Comparison of ENCODE assay signal across 15 mouse cellular contexts in the genomic region with DNA sequence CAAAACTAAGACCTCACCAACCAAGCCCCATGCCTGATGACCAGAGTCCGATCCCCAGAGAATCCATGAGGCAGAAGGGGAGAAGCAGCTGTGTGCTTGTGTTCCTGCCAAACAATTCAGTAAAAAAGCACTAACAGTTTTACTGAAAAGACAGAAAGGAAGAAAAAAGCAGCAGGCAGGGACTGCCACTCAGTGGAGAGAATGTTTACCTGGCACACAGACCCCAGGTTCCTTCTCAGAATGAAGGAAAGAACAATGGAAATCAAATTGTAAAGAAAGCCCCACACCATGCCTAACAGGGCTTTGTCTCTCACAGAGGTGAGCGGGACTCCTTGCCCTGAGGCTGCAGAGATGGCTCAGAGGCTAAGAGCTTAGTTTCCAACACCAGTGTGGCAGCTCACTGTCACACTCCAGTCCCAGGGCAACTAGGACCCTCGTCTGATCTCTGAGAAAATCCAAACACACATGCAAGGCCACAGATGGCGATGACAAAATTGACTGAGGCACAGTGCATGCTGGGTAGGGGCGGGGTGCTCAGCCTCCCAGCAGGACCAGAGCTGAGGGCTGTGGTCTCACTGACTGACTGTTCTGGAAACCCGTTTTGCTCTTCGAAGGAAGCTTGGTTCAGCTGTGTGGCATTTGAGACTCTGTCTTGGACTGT. TPM values are rescaled to one million over a fixed set of nuclear protein-coding genes. Genes with fewer than 3 reads are reported as not detected.
DNase-seq lines count a peak whose midpoint lies in the region; ATAC-seq and TF ChIP-seq lines count a peak whose summit lies in the region.
"Had no signal": no experiment of that assay in that cellular context is flagged by ENCODE, and none has a peak within 500 bp of the region (broad histone marks: within the 10 kb centered on the region; RNA-seq: fewer than 3 reads in every experiment).

No protein-coding gene starts in this region.

- no peak for ATAC-seq in hindbrain, embryonic 15.5 days (ENCODE audit: low FRiP score, low read depth)
- ATAC-seq: intestine, postnatal 0 days had no signal

- H3K9me3 ChIP-seq in hindbrain, embryonic 15.5 days: no peaks in the 10 kb centered on the region
- H3K9me3 ChIP-seq: heart, embryonic 15.5 days; liver, embryonic 13.5 days; megakaryocyte, embryonic 14.5 days had no signal

- H3K4me1 ChIP-seq in hindbrain, embryonic 15.5 days (replicated peaks): peaks cover 7% of the 10 kb centered on the region; the same call in 1 of the 2 replicates
- H3K4me1 ChIP-seq: heart, embryonic 15.5 days; liver, embryonic 13.5 days had no signal

- TF ChIP-seq CTCF in gastrocnemius, adult 2 months (IDR thresholded peaks at IDR 0.05): no peak; the same call in 1 of the 2 replicates

- no peak overlapping the region for H3K9ac ChIP-seq in hindbrain, embryonic 15.5 days
- H3K9ac ChIP-seq: heart, embryonic 15.5 days; liver, embryonic 13.5 days had no signal

- no peak for DNase-seq in gastrocnemius, adult 2 months
- no peak for DNase-seq in gastrocnemius, postnatal 14 days
- peak; percentile 27 for DNase-seq in retina, postnatal 1 day
- no peak for DNase-seq in retina, embryonic 14.5 days (ENCODE audit: low spot score)
- DNase-seq in right cerebral cortex, adult 2 months (ENCODE audit: low spot score in 2 of 2): no peak
- no peak for DNase-seq in urinary bladder, postnatal 4 days (ENCODE audit: low spot score in 2 of 2)
- DNase-seq in ovary, postnatal 10 days (ENCODE audit: low spot score): no peak
- DNase-seq: adrenal gland, postnatal 10 days; cerebellum, adult 11 months; liver, embryonic 13.5 days had no signal

- WGBS in hindbrain, embryonic 15.5 days: 48% methylated on average over 7 of the region's 7 CpGs

- H3K27me3 ChIP-seq in hindbrain, embryonic 15.5 days: no peaks in the 10 kb centered on the region
- H3K27me3 ChIP-seq: heart, embryonic 15.5 days; liver, embryonic 13.5 days had no signal

- H3K27ac ChIP-seq in gastrocnemius, adult 2 months: peak overlapping the region; percentile 16; the same call in 1 of the 2 replicates
- H3K27ac ChIP-seq in hindbrain, embryonic 15.5 days (replicated peaks): peak overlapping the region; percentile 21; the same call in 1 of the 2 replicates
- H3K27ac ChIP-seq: heart, embryonic 15.5 days; liver, embryonic 13.5 days had no signal

- H3K4me3 ChIP-seq in gastrocnemius, adult 2 months: no peak overlapping the region
- no peak overlapping the region for H3K4me3 ChIP-seq in hindbrain, embryonic 15.5 days
- H3K4me3 ChIP-seq: heart, embryonic 15.5 days; liver, embryonic 13.5 days; megakaryocyte, embryonic 14.5 days had no signal

- H3K4me2 ChIP-seq in hindbrain, embryonic 15.5 days: no peak overlapping the region
- H3K4me2 ChIP-seq: heart, embryonic 15.5 days; liver, embryonic 13.5 days had no signal

- intact Hi-C loops in gastrocnemius, adult 2 months (cut with DNase I): no loop called here
- intact Hi-C loops in gastrocnemius, postnatal 14 days (cut with DNase I; ENCODE audit: low total_unique reads): no loop called here

- H3K36me3 ChIP-seq in hindbrain, embryonic 15.5 days: no peaks in the 10 kb centered on the region
- H3K36me3 ChIP-seq: heart, embryonic 15.5 days; liver, embryonic 13.5 days had no signal

RNA-seq across cellular contexts. Expression of a gene that starts 14.9 kb away (rescaled TPM):
- under 1 TPM in 1 of 2 experiments, not detected in 1; 0.42 TPM for total RNA-seq in gastrocnemius, adult 2 months (2021)
- total RNA-seq in gastrocnemius, postnatal 14 days (2021): under 1 TPM in 1 of 2 experiments, not detected in 1; 0.33 TPM
- 23.8 and 24.1 TPM in 2 replicates for polyA plus RNA-seq in hindbrain, embryonic 15.5 days (2015; fragmentation: Nextera tagmentation; extraction: Ambion mirVana)
- total RNA-seq: MEL had no signal
- polyA plus RNA-seq: liver, embryonic 13.5 days had no signal

RNA-seq across cellular contexts. Expression of a gene that starts 40.6 kb away (rescaled TPM):
- total RNA-seq in gastrocnemius, adult 2 months (2021): under 1 TPM; 0.18 to 0.81 TPM
- total RNA-seq in gastrocnemius, postnatal 14 days (2021): under 1 TPM; 0.20 to 0.43 TPM
- 0.43 and 0.66 TPM in 2 replicates for polyA plus RNA-seq in hindbrain, embryonic 15.5 days (2015; fragmentation: Nextera tagmentation; extraction: Ambion mirVana)
